Mouse (Mus musculus) heart, adult 2 months (tissue): Measurements from ENCODE around the gene Elmo1. TPM values are rescaled to one million over a fixed set of nuclear protein-coding genes. Genes with fewer than 3 reads are reported as not detected.

Source experiments
- DNase-seq, 2 experiments: peaks; one replicate each; pipeline ENCODE4 v3.0.0; 2021
- H3K27ac ChIP-seq: fragments of 200-600 bp; 2 replicates; pipeline ENCODE4 v1.8.1; 2022
- H3K27me3 ChIP-seq: fragments of 200-500 bp; 2 replicates; pipeline ENCODE4 v1.6.1; 2012; ENCODE audit warnings: mild to moderate bottlenecking, low read length, inconsistent platforms, mixed read lengths; ENCODE audit not compliant: control insufficient read depth, insufficient read depth
- H3K36me3 ChIP-seq: fragments of 200-500 bp; 2 replicates; pipeline ENCODE4 v1.6.1; 2012; ENCODE audit warnings: low read length, inconsistent platforms; ENCODE audit not compliant: control insufficient read depth, insufficient read depth
- H3K4me1 ChIP-seq: fragments of 200-500 bp; 2 replicates; pipeline ENCODE4 v1.6.1; 2011; ENCODE audit warnings: low read length; ENCODE audit not compliant: control insufficient read depth, insufficient read depth
- H3K4me3 ChIP-seq: fragments of 200-600 bp; 2 replicates; pipeline ENCODE4 v1.8.1; 2022
- H3K79me2 ChIP-seq: fragments of 200-500 bp; replicated peaks from 2 replicates; pipeline ENCODE4 v1.6.1; 2012; ENCODE audit warnings: mild to moderate bottlenecking, inconsistent platforms, low read length, moderate library complexity, mixed read lengths; ENCODE audit not compliant: control insufficient read depth, insufficient read depth
- H3K9ac ChIP-seq: fragments of 200-500 bp; 2 replicates; pipeline ENCODE4 v1.6.1; 2012; ENCODE audit warnings: low read depth, mild to moderate bottlenecking, control low read depth, inconsistent platforms, low read length, mixed read lengths
- CTCF ChIP-seq: fragments of 200-600 bp; IDR thresholded peaks from 2 replicates; pipeline ENCODE4 v1.8.1; 2022; ENCODE audit warnings: antibody characterized with exemption, mild to moderate bottlenecking, moderate library complexity
- EP300 ChIP-seq: fragments of 200-500 bp; IDR thresholded peaks from 2 replicates; pipeline ENCODE4 v1.6.1; 2011; ENCODE audit warnings: low read depth, low read length, control low read depth; ENCODE audit not compliant: insufficient read depth
- POLR2A ChIP-seq: fragments of 200-500 bp; IDR thresholded peaks from 2 replicates; pipeline ENCODE4 v1.6.1; 2011; ENCODE audit warnings: mild to moderate bottlenecking, low read depth, low read length, control low read depth; ENCODE audit not compliant: insufficient read depth
- WGBS: fragments of 180-500 bp; shearing (Covaris S2); methylation state at CpG from one replicate; pipeline ENCODE4 v1.1.7; 2018; 5-methylcytosine and 5-hydroxymethylcytosine counted together
- intact Hi-C: fragments of 180-260 bp; cut with DNase I; formaldehyde crosslinking; loops from one replicate; pipeline ENCODE4 v1.15.1; 2025
- polyA plus RNA-seq: library from polyadenylated mRNA; depleted of rRNA; stranded (reverse); fragments of >200 nt; gene quantifications from 2 replicates; pipeline ENCODE4 v1.2.3, GENCODE M21; 2012
- total RNA-seq, 2 experiments: library from RNA; stranded (reverse); gene quantifications; 2 replicates each; pipeline ENCODE4 v1.2.3; 2021

Gene Elmo1
- total and polyA plus RNA-seq, 3 experiments, result 7.0 to 9.1 (median 7.1) TPM

- intact Hi-C loops, result no loop called here
- 84% methylated on average over 6 of the region's 6 CpGs for WGBS
- no peaks in the 10 kb centered on the region for H3K27me3 ChIP-seq
- no peak overlapping the region for H3K9ac ChIP-seq
- no peak for DNase-seq
- no peaks in the 10 kb centered on the region for H3K79me2 ChIP-seq
- no peak overlapping the region for H3K4me3 ChIP-seq
- H3K4me1 ChIP-seq, result peaks cover 1% of the 10 kb centered on the region; the same call in 1 of the 2 replicates
- no peak overlapping the region for H3K27ac ChIP-seq
- H3K36me3 ChIP-seq, result peaks cover 2% of the 10 kb centered on the region; the same call in 1 of the 2 replicates
- TF ChIP-seq CTCF (no peak), EP300 (no peak), POLR2A (no peak)
Measured at GRCm38 (mm10) chr13:20430998-20431397, 340.6 kb downstream of the Elmo1 start.

- 21% methylated on average over 4 of the region's 4 CpGs for WGBS
- Histone ChIP-seq H3K4me3 (no peak overlapping the region), H3K27ac (peak overlapping the region; percentile 49), H3K36me3 (peaks cover 2% of the 10 kb centered on the region; the same call in 1 of the 2 replicates), H3K27me3 (no peaks in the 10 kb centered on the region), H3K9ac (no peak overlapping the region), H3K79me2 (no peaks in the 10 kb centered on the region), H3K4me1 (peaks cover 1% of the 10 kb centered on the region; the same call in 1 of the 2 replicates)
- intact Hi-C loops, result no loop called here
- no peak for TF ChIP-seq CTCF
- no peak for TF ChIP-seq POLR2A
- no peak for TF ChIP-seq EP300
- peak in 1 of 2 experiments; percentile 8 for DNase-seq
Measured at GRCm38 (mm10) chr13:20433221-20433858, 342.9 kb downstream of the Elmo1 start.

GRCm38 (mm10) chr13:20434071-20434470, 343.7 kb downstream of the Elmo1 start:
- TF ChIP-seq CTCF (peak; percentile 37), EP300 (no peak), POLR2A (no peak)
- Histone ChIP-seq H3K36me3 (peaks cover 2% of the 10 kb centered on the region; the same call in 1 of the 2 replicates), H3K27me3 (no peaks in the 10 kb centered on the region), H3K79me2 (no peaks in the 10 kb centered on the region), H3K27ac (no peak overlapping the region), H3K9ac (no peak overlapping the region), H3K4me1 (peaks cover 1% of the 10 kb centered on the region; the same call in 1 of the 2 replicates), H3K4me3 (no peak overlapping the region)
- DNase-seq, result no peak
- intact Hi-C loops, result no loop called here
- WGBS, result 38% methylated on average over 4 of the region's 4 CpGs

- no peaks in the 10 kb centered on the region for H3K27me3 ChIP-seq
- WGBS, result 76% methylated on average over 1 of the region's 1 CpGs
Measured at GRCm38 (mm10) chr13:20439488-20439887, 349.1 kb downstream of the Elmo1 start.

GRCm38 (mm10) chr13:20450831-20451353, 360.5 kb downstream of the Elmo1 start:
- H3K36me3 ChIP-seq, result no peaks in the 10 kb centered on the region
- no peaks in the 10 kb centered on the region for H3K27me3 ChIP-seq
- H3K4me3 ChIP-seq, result no peak overlapping the region
- no peak overlapping the region for H3K9ac ChIP-seq
- 88% methylated on average over 7 of the region's 7 CpGs for WGBS
- DNase-seq, result no peak
- intact Hi-C loops, result no loop called here
- no peak overlapping the region for H3K27ac ChIP-seq
- no peaks in the 10 kb centered on the region for H3K79me2 ChIP-seq
- TF ChIP-seq CTCF (no peak), EP300 (no peak), POLR2A (no peak)
- no peaks in the 10 kb centered on the region; the same call in none of the 2 replicates for H3K4me1 ChIP-seq

More at GRCm38 (mm10) chr13:20439488-20439887, 349.1 kb downstream of the Elmo1 start:
- Histone ChIP-seq H3K4me1 (no peaks in the 10 kb centered on the region), H3K9ac (no peak overlapping the region), H3K4me3 (no peak overlapping the region), H3K36me3 (no peaks in the 10 kb centered on the region), H3K79me2 (no peaks in the 10 kb centered on the region), H3K27ac (no peak overlapping the region)
- DNase-seq, result no peak
- intact Hi-C loops, result no loop called here
- no peak for TF ChIP-seq CTCF
- no peak for TF ChIP-seq POLR2A
- TF ChIP-seq EP300, result no peak

GRCm38 (mm10) chr13:20454357-20454756, 364.0 kb downstream of the Elmo1 start:
- no peak overlapping the region for H3K9ac ChIP-seq
- no peak overlapping the region for H3K27ac ChIP-seq
- TF ChIP-seq EP300, result no peak
- no peak for TF ChIP-seq POLR2A
- H3K4me3 ChIP-seq, result no peak overlapping the region
- no peaks in the 10 kb centered on the region for H3K36me3 ChIP-seq
- H3K27me3 ChIP-seq, result no peaks in the 10 kb centered on the region
- H3K4me1 ChIP-seq, result no peaks in the 10 kb centered on the region; the same call in none of the 2 replicates
- no peak for DNase-seq
- 94% methylated on average over 1 of the region's 1 CpGs for WGBS
- H3K79me2 ChIP-seq, result no peaks in the 10 kb centered on the region
- intact Hi-C loops, result no loop called here
